Mouse (Mus musculus): Measurements from ENCODE around the gene Sgcb.

- TF ChIP-seq CTCF (IDR thresholded peaks at IDR 0.05; ENCODE audit: borderline replicate concordance, insufficient read depth, low read length) (no peak), POLR2A (IDR thresholded peaks at IDR 0.05; ENCODE audit: low read depth, low read length) (no peak)
Observed at GRCm38 (mm10) chr5:73625505-73625904, 22.1 kb downstream of the Sgcb start.

Measured in embryonic fibroblast, embryonic 13.5 days (primary cell).